Mouse (Mus musculus) right cerebral cortex, postnatal 14 days (tissue): ENCODE measurements at regions not wholly inside any gene's neighbourhood (a gene's known extent, or its start where the extent isn't known, plus 50 kb on each side); places are given as distances from the start of the nearest gene placed in this dataset.
A peak's percentile ranks its signal among the peaks of the same experiment; 100 is the strongest.

Experiments used
- DNase-seq: peaks from one replicate; pipeline ENCODE4 v3.0.0; 2022

- DNase-seq: no peak
Observed at GRCm38 (mm10) chr8:95974889-95975288, 86.5 kb upstream of the Got2 start.

GRCm38 (mm10) chr8:95974231-95974630 lies 85.9 kb upstream of the Got2 start:
- no peak for DNase-seq

- no peak for DNase-seq
Observed at GRCm38 (mm10) chr8:95973571-95973970, 85.2 kb upstream of the Got2 start.

- no peak for DNase-seq
Observed at GRCm38 (mm10) chr8:95968828-95969227, 80.5 kb upstream of the Got2 start.

- DNase-seq: no peak
Observed at GRCm38 (mm10) chr8:95966430-95966829, 78.1 kb upstream of the Got2 start.

- DNase-seq: no peak
Observed at GRCm38 (mm10) chr8:95952257-95952656, 63.9 kb upstream of the Got2 start.

GRCm38 (mm10) chr8:95951794-95952193 lies 63.4 kb upstream of the Got2 start:
- peak; percentile 77 for DNase-seq
